Mouse (Mus musculus) lung, postnatal 0 days (tissue): ENCODE measurements around the gene Gins3. TPM values are rescaled to one million over a fixed set of nuclear protein-coding genes. Genes with fewer than 3 reads are reported as not detected.

Experiments used
- ATAC-seq: fragments of 200-750 bp; cut with Nextera tagmentation; 2 replicates; pipeline ENCODE4 v1.8.0; 2017; ENCODE audit warnings: moderate library complexity
- DNase-seq: peaks from one replicate; pipeline ENCODE4 v3.0.0-alpha.2; 2016; ENCODE audit warnings: low spot score
- H3K27ac ChIP-seq: fragments of 300-500 bp; sonication (generic); 2 replicates; pipeline ENCODE4 v1.5.1; 2014; ENCODE audit warnings: antibody characterized with exemption, mild to moderate bottlenecking, low read length, mixed read lengths
- H3K27me3 ChIP-seq: fragments of 300-500 bp; sonication (generic); replicated peaks from 2 replicates; pipeline ENCODE4 v1.6.1; 2014; ENCODE audit warnings: low read length, mixed read lengths; ENCODE audit not compliant: insufficient read depth
- H3K36me3 ChIP-seq: fragments of 300-500 bp; sonication (generic); 2 replicates; pipeline ENCODE4 v1.6.1; 2014; ENCODE audit warnings: low read length, mixed read lengths; ENCODE audit not compliant: insufficient read depth
- H3K4me1 ChIP-seq: fragments of 300-500 bp; sonication (generic); 2 replicates; pipeline ENCODE4 v1.6.1; 2014; ENCODE audit warnings: antibody characterized with exemption, low read depth, low read length, mixed read lengths; ENCODE audit not compliant: insufficient read depth
- H3K4me2 ChIP-seq: fragments of 300-500 bp; sonication (generic); replicated peaks from 2 replicates; pipeline ENCODE4 v1.6.1; 2014; ENCODE audit warnings: low read depth, mild to moderate bottlenecking, low read length, moderate library complexity, mixed read lengths
- H3K4me3 ChIP-seq: fragments of 300-500 bp; sonication (generic); 2 replicates; pipeline ENCODE4 v1.5.1; 2014; ENCODE audit warnings: low read depth, low read length
- H3K9ac ChIP-seq: fragments of 300-500 bp; sonication (generic); replicated peaks from 2 replicates; pipeline ENCODE4 v1.6.1; 2014; ENCODE audit warnings: low read depth, mild to moderate bottlenecking
- H3K9me3 ChIP-seq: fragments of 300-500 bp; sonication (generic); 2 replicates; pipeline ENCODE4 v1.6.1; 2016; ENCODE audit warnings: low read length, mixed read lengths
- CTCF ChIP-seq: IDR thresholded peaks from 2 replicates; pipeline ENCODE4 v1.5.1; 2016; ENCODE audit warnings: antibody characterized with exemption, mild to moderate bottlenecking
- EP300 ChIP-seq: IDR thresholded peaks from 2 replicates; pipeline ENCODE4 v1.6.1; 2016; ENCODE audit warnings: antibody characterized with exemption, mild to moderate bottlenecking, control low read depth
- WGBS: fragments of 180-500 bp; shearing (Covaris S2); extraction: QIAGEN DNeasy Blood & Tissue Kit; methylation state at CpG from one replicate; pipeline ENCODE4 v1.1.7; 2014; 5-methylcytosine and 5-hydroxymethylcytosine counted together
- polyA plus RNA-seq: library from polyadenylated mRNA; unstranded; fragments of >200 nt; fragmentation: Nextera tagmentation; extraction: Ambion mirVana; gene quantifications from 2 replicates; pipeline ENCODE4 v1.2.1, GENCODE M21; 2015

Gins3 gene
- polyA plus RNA-seq, 1 experiment from 2014 or later, result 5.2 TPM

GRCm38 (mm10) chr8:95678024-95678611, 44.9 kb downstream of the Gins3 start:
- Histone ChIP-seq H3K4me3 (peak overlapping the region; percentile 45), H3K27ac (no peak overlapping the region), H3K4me1 (0 out of 2 replicates have a peak, but pooled peaks cover 7% of the 10 kb centered on the region), H3K27me3 (peaks cover 33% of the 10 kb centered on the region), H3K4me2 (peak overlapping the region; percentile 92), H3K9me3 (no peaks in the 10 kb centered on the region), H3K9ac (0 out of 2 replicates have a peak overlapping the region, but pooled peaks have one; percentile 16), H3K36me3 (no peaks in the 10 kb centered on the region)
- no peak for DNase-seq
- no peak for TF ChIP-seq EP300
- no peak for TF ChIP-seq CTCF
- ATAC-seq, result peak; percentile 49
- under 1% methylated on average over 59 of the region's 70 CpGs for WGBS

GRCm38 (mm10) chr8:95688073-95688672, 54.9 kb downstream of the Gins3 start:
- Histone ChIP-seq H3K9me3 (no peaks in the 10 kb centered on the region), H3K4me1 (no peaks in the 10 kb centered on the region), H3K4me3 (no peak overlapping the region), H3K9ac (no peak overlapping the region), H3K27me3 (no peaks in the 10 kb centered on the region), H3K4me2 (no peak overlapping the region), H3K36me3 (no peaks in the 10 kb centered on the region), H3K27ac (no peak overlapping the region)
- TF ChIP-seq CTCF (no peak), EP300 (no peak)
- peak; percentile 76 for ATAC-seq
- peak; percentile 73 for DNase-seq
- 46% methylated on average over 10 of the region's 10 CpGs for WGBS

- ATAC-seq (no peak), DNase-seq (no peak)
- 68% methylated on average over 13 of the region's 13 CpGs for WGBS
- Histone ChIP-seq H3K4me3 (no peak overlapping the region), H3K36me3 (no peaks in the 10 kb centered on the region), H3K27ac (no peak overlapping the region), H3K9me3 (no peaks in the 10 kb centered on the region), H3K4me1 (no peaks in the 10 kb centered on the region), H3K4me2 (no peak overlapping the region), H3K9ac (no peak overlapping the region), H3K27me3 (0 out of 2 replicates have a peak, but pooled peaks cover 6% of the 10 kb centered on the region)
- TF ChIP-seq CTCF, result no peak
- TF ChIP-seq EP300, result no peak
These were observed 57.8 kb downstream of the Gins3 start for GRCm38 (mm10) chr8:95690929-95691541.

GRCm38 (mm10) chr8:95694631-95695030, 61.4 kb downstream of the Gins3 start:
- WGBS, result 27% methylated on average over 6 of the region's 6 CpGs
- H3K9ac ChIP-seq, result no peak overlapping the region
- H3K27me3 ChIP-seq, result 0 out of 2 replicates have a peak, but pooled peaks cover 22% of the 10 kb centered on the region
- H3K4me3 ChIP-seq, result no peak overlapping the region
- no peak overlapping the region for H3K27ac ChIP-seq
- no peaks in the 10 kb centered on the region for H3K4me1 ChIP-seq
- H3K36me3 ChIP-seq, result no peaks in the 10 kb centered on the region
- no peaks in the 10 kb centered on the region for H3K9me3 ChIP-seq
- DNase-seq, result no peak
- TF ChIP-seq EP300 (no peak), CTCF (no peak)
- no peak for ATAC-seq
- H3K4me2 ChIP-seq, result no peak overlapping the region

Other genes starting within 250 kb of the Gins3 start
- gene Cfap20, start 198.6 kb upstream of the Gins3 start, polyA plus RNA-seq, result 126 and 138 TPM in 2 replicates
- gene Csnk2a2, start 143.4 kb upstream of the Gins3 start, polyA plus RNA-seq, result 8.3 and 9.8 TPM in 2 replicates
- gene Ccdc113, start 99.4 kb upstream of the Gins3 start, polyA plus RNA-seq, result 13.1 and 18.1 TPM in 2 replicates
- gene Prss54, start 57.1 kb upstream of the Gins3 start, polyA plus RNA-seq, result not detected in 2 replicates
- gene Ndrg4, start 43.5 kb downstream of the Gins3 start, polyA plus RNA-seq, result 10.1 and 11.4 TPM in 2 replicates
- gene Setd6, start 82.4 kb downstream of the Gins3 start, polyA plus RNA-seq, result 7.8 and 7.9 TPM in 2 replicates
- 21.5 and 23.2 TPM in 2 replicates for gene Cnot1, start 174.0 kb downstream of the Gins3 start, polyA plus RNA-seq
- gene Sap18b, start 191.9 kb downstream of the Gins3 start, polyA plus RNA-seq, result 283 and 296 TPM in 2 replicates
- 11.1 and 11.6 TPM in 2 replicates for gene Slc38a7, start 220.1 kb downstream of the Gins3 start, polyA plus RNA-seq